Mouse (Mus musculus) G1E (cell line): ENCODE results near the gene Krt80. TPM values are rescaled to one million over a fixed set of nuclear protein-coding genes. Genes with fewer than 3 reads are reported as not detected.

Experiments used
- ATAC-seq: 2 replicates; pipeline ENCODE4 v1.8.0; 2016; ENCODE audit warnings: mild to moderate bottlenecking; ENCODE audit not compliant: insufficient number of reproducible peaks, poor library complexity, low FRiP score, severe bottlenecking; ENCODE audit errors: extremely low read depth
- DNase-seq: peaks from one replicate; pipeline ENCODE4 v3.0.0; 2012; ENCODE audit warnings: low spot score
- H3K27me3 ChIP-seq: 2 replicates; pipeline ENCODE4 v1.6.1; 2012; ENCODE audit warnings: mild to moderate bottlenecking, low read length, inconsistent platforms; ENCODE audit not compliant: insufficient read depth
- H3K36me3 ChIP-seq: replicated peaks from 2 replicates; pipeline ENCODE3; 2012; ENCODE audit warnings: mild to moderate bottlenecking, inconsistent platforms
- H3K4me1 ChIP-seq: 2 replicates; pipeline ENCODE4 v1.6.1; 2012; ENCODE audit warnings: low read depth, low read length, inconsistent platforms, mixed read lengths; ENCODE audit not compliant: insufficient read depth
- H3K4me3 ChIP-seq: 2 replicates; pipeline ENCODE4 v1.5.1; 2012; ENCODE audit warnings: low read depth, mild to moderate bottlenecking, inconsistent platforms, low read length, moderate library complexity, mixed read lengths
- H3K9me3 ChIP-seq: replicated peaks from 2 replicates; pipeline ENCODE4 v1.6.1; 2012; ENCODE audit warnings: inconsistent platforms
- CTCF ChIP-seq: IDR thresholded peaks from 2 replicates; pipeline ENCODE4 v1.5.1; 2012; ENCODE audit warnings: low read depth, low read length, inconsistent platforms, mixed read lengths
- GATA1 ChIP-seq: IDR thresholded peaks from 2 replicates; pipeline ENCODE4 v1.6.1; 2012; ENCODE audit warnings: borderline replicate concordance, low read length, inconsistent platforms, mixed read lengths
- GATA2 ChIP-seq: IDR thresholded peaks from 2 replicates; pipeline ENCODE4 v1.6.1; 2012; ENCODE audit warnings: low read depth, low read length, inconsistent platforms, borderline replicate concordance
- POLR2AphosphoS5 ChIP-seq: IDR thresholded peaks from 2 replicates; pipeline ENCODE4 v1.6.1; 2012; ENCODE audit warnings: low read depth, low read length, inconsistent platforms; ENCODE audit not compliant: insufficient replicate concordance
- TAL1 ChIP-seq: conservative IDR thresholded peaks from 2 replicates; pipeline ENCODE4 v1.6.1; 2012; ENCODE audit warnings: low read depth, low read length, inconsistent platforms, mixed read lengths
- polyA plus RNA-seq: library from polyadenylated mRNA; stranded (reverse); fragments of >175 nt; gene quantifications from 2 replicates; pipeline ENCODE4 v1.2.3, GENCODE M21; 2012
- total RNA-seq, 2 experiments: library from RNA; stranded (forward) in 1 of 2; stranded (reverse) in 1 of 2; fragments of 200-1000 nt in 1 of 2; fragments of >200 nt in 1 of 2; fragmentation: Nextera tagmentation in 1 of 2; gene quantifications; 2 replicates each; pipeline ENCODE4 v1.2.3; 2014 to 2017

The Krt80 gene
- total and polyA plus RNA-seq, 3 experiments: 0.11 TPM; not detected in 2

GRCm38 (mm10) chr15:101299480-101299960, 70.4 kb downstream of the Krt80 start:
- peaks cover 32% of the 10 kb centered on the region for H3K9me3 ChIP-seq
- ATAC-seq (no peak), DNase-seq (no peak)
- TF ChIP-seq GATA2 (no peak), CTCF (no peak), GATA1 (no peak), TAL1 (no peak), POLR2AphosphoS5 (no peak)
- H3K4me1 ChIP-seq: no peaks in the 10 kb centered on the region
- H3K27me3 ChIP-seq: no peaks in the 10 kb centered on the region; the same call in 1 of the 2 replicates
- no peaks in the 10 kb centered on the region for H3K36me3 ChIP-seq
- H3K4me3 ChIP-seq: no peak overlapping the region

- DNase-seq (no peak), ATAC-seq (no peak)
- TF ChIP-seq CTCF (no peak), POLR2AphosphoS5 (no peak), TAL1 (no peak), GATA2 (no peak), GATA1 (no peak)
- Histone ChIP-seq H3K36me3 (no peaks in the 10 kb centered on the region), H3K27me3 (no peaks in the 10 kb centered on the region; the same call in 1 of the 2 replicates), H3K9me3 (peaks cover 27% of the 10 kb centered on the region), H3K4me1 (no peaks in the 10 kb centered on the region), H3K4me3 (no peak overlapping the region)
These were observed 71.4 kb downstream of the Krt80 start for GRCm38 (mm10) chr15:101298550-101298949.

DNA sequence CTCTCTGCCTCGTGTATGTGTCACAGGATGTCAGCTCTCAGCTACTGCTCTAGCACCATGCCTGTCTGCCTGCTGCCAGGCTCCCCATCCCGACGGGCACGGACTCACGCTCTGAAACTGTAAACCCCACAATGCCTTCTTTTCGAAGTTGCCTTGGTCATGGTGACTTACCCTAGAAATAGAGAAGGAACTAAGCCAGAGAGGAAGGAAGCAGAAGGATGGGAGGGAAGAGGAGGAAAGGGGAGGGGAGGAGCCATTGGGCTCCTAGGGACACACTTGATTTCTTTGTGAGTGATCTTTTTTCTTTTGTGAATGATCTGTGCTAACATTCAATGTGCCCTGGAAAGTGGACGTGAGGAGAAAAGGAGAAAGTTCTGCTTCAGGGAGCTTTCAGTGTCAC, 72.0 kb downstream of the Krt80 start:
- no peak overlapping the region for H3K4me3 ChIP-seq
- no peaks in the 10 kb centered on the region for H3K4me1 ChIP-seq
- peaks cover 22% of the 10 kb centered on the region for H3K9me3 ChIP-seq
- TF ChIP-seq GATA1: no peak
- no peak for TF ChIP-seq CTCF
- no peak for TF ChIP-seq TAL1
- TF ChIP-seq GATA2: no peak
- no peak for TF ChIP-seq POLR2AphosphoS5
- no peaks in the 10 kb centered on the region; the same call in 1 of the 2 replicates for H3K27me3 ChIP-seq
- H3K36me3 ChIP-seq: peaks cover 4% of the 10 kb centered on the region
- no peak for DNase-seq
- no peak for ATAC-seq

Other genes with a start within 250 kb of the Krt80 start
- not detected in 2 replicates for gene Acvrl1, start 241.6 kb downstream of the Krt80 start, total RNA-seq (2014; fragmentation: Nextera tagmentation)
- gene Acvrl1, start 241.6 kb downstream of the Krt80 start, total RNA-seq (2017): 0.60 TPM in 1 of 2 replicates, not detected in the other
- gene Acvrl1, start 241.6 kb downstream of the Krt80 start, polyA plus RNA-seq: 0.02 TPM in 1 of 2 replicates, not detected in the other
- not detected in 2 replicates for gene Acvr1b, start 196.1 kb downstream of the Krt80 start, total RNA-seq (2014; fragmentation: Nextera tagmentation)
- under 0.01 and 0.12 TPM in 2 replicates for gene Acvr1b, start 196.1 kb downstream of the Krt80 start, total RNA-seq (2017)
- gene Acvr1b, start 196.1 kb downstream of the Krt80 start, polyA plus RNA-seq: not detected in 2 replicates
- not detected in 2 replicates for gene Grasp, start 146.0 kb downstream of the Krt80 start, total RNA-seq (2014; fragmentation: Nextera tagmentation)
- 0.16 TPM in 1 of 2 replicates, not detected in the other for gene Grasp, start 146.0 kb downstream of the Krt80 start, total RNA-seq (2017)
- gene Grasp, start 146.0 kb downstream of the Krt80 start, polyA plus RNA-seq: 0.04 and 0.09 TPM in 2 replicates
- not detected in 2 replicates for gene Nr4a1, start 115.9 kb downstream of the Krt80 start, total RNA-seq (2014; fragmentation: Nextera tagmentation)
- gene Nr4a1, start 115.9 kb downstream of the Krt80 start, total RNA-seq (2017): not detected in 2 replicates
- 0.04 TPM in 1 of 2 replicates, not detected in the other for gene Nr4a1, start 115.9 kb downstream of the Krt80 start, polyA plus RNA-seq
- 5.9 and 11.0 TPM in 2 replicates for gene Atg101, start 85.9 kb downstream of the Krt80 start, total RNA-seq (2014; fragmentation: Nextera tagmentation)
- gene Atg101, start 85.9 kb downstream of the Krt80 start, total RNA-seq (2017): 34.6 and 35.3 TPM in 2 replicates
- 42.5 and 55.1 TPM in 2 replicates for gene Atg101, start 85.9 kb downstream of the Krt80 start, polyA plus RNA-seq
- gene 6030408B16Rik, start 77.0 kb downstream of the Krt80 start, total RNA-seq (2014; fragmentation: Nextera tagmentation): not detected in 2 replicates
- gene 6030408B16Rik, start 77.0 kb downstream of the Krt80 start, total RNA-seq (2017): 0.12 TPM in 1 of 2 replicates, not detected in the other
- gene 6030408B16Rik, start 77.0 kb downstream of the Krt80 start, polyA plus RNA-seq: 0.09 TPM in 1 of 2 replicates, not detected in the other
- gene Krt7, start 40.9 kb upstream of the Krt80 start, total RNA-seq (2014; fragmentation: Nextera tagmentation): not detected in 2 replicates
- gene Krt7, start 40.9 kb upstream of the Krt80 start, total RNA-seq (2017): under 0.01 and 0.49 TPM in 2 replicates
- 0.11 and 0.13 TPM in 2 replicates for gene Krt7, start 40.9 kb upstream of the Krt80 start, polyA plus RNA-seq
- gene Krt87, start 68.6 kb upstream of the Krt80 start, total RNA-seq (2014; fragmentation: Nextera tagmentation): not detected in 2 replicates
- not detected in 2 replicates for gene Krt87, start 68.6 kb upstream of the Krt80 start, total RNA-seq (2017)
- not detected in 2 replicates for gene Krt87, start 68.6 kb upstream of the Krt80 start, polyA plus RNA-seq
- gene Krt88, start 77.6 kb upstream of the Krt80 start, total RNA-seq (2014; fragmentation: Nextera tagmentation): not detected in 2 replicates
- not detected in 2 replicates for gene Krt88, start 77.6 kb upstream of the Krt80 start, total RNA-seq (2017)
- gene Krt88, start 77.6 kb upstream of the Krt80 start, polyA plus RNA-seq: not detected in 2 replicates
- not detected in 2 replicates for gene Krt81, start 93.6 kb upstream of the Krt80 start, total RNA-seq (2014; fragmentation: Nextera tagmentation)
- gene Krt81, start 93.6 kb upstream of the Krt80 start, total RNA-seq (2017): not detected in 2 replicates
- gene Krt81, start 93.6 kb upstream of the Krt80 start, polyA plus RNA-seq: not detected in 2 replicates
- not detected in 2 replicates for gene Krt86, start 103.3 kb upstream of the Krt80 start, total RNA-seq (2014; fragmentation: Nextera tagmentation)
- 0.11 TPM in 1 of 2 replicates, not detected in the other for gene Krt86, start 103.3 kb upstream of the Krt80 start, total RNA-seq (2017)
- gene Krt86, start 103.3 kb upstream of the Krt80 start, polyA plus RNA-seq: not detected in 2 replicates
- not detected in 2 replicates for gene Krt83, start 121.3 kb upstream of the Krt80 start, total RNA-seq (2014; fragmentation: Nextera tagmentation)
- not detected in 2 replicates for gene Krt83, start 121.3 kb upstream of the Krt80 start, total RNA-seq (2017)
- not detected in 2 replicates for gene Krt83, start 121.3 kb upstream of the Krt80 start, polyA plus RNA-seq
- not detected in 2 replicates for gene Gm49425, start 147.1 kb upstream of the Krt80 start, total RNA-seq (2014; fragmentation: Nextera tagmentation)
- not detected in 2 replicates for gene Gm49425, start 147.1 kb upstream of the Krt80 start, total RNA-seq (2017)
- not detected in 2 replicates for gene Gm49425, start 147.1 kb upstream of the Krt80 start, polyA plus RNA-seq
- not detected in 2 replicates for gene Krt84, start 162.7 kb upstream of the Krt80 start, total RNA-seq (2014; fragmentation: Nextera tagmentation)
- gene Krt84, start 162.7 kb upstream of the Krt80 start, total RNA-seq (2017): 0.05 TPM in 1 of 2 replicates, not detected in the other
- not detected in 2 replicates for gene Krt84, start 162.7 kb upstream of the Krt80 start, polyA plus RNA-seq
- not detected in 2 replicates for gene Krt82, start 180.5 kb upstream of the Krt80 start, total RNA-seq (2014; fragmentation: Nextera tagmentation)
- gene Krt82, start 180.5 kb upstream of the Krt80 start, total RNA-seq (2017): not detected in 2 replicates
- gene Krt82, start 180.5 kb upstream of the Krt80 start, polyA plus RNA-seq: not detected in 2 replicates
- not detected in 2 replicates for gene Krt90, start 192.8 kb upstream of the Krt80 start, total RNA-seq (2014; fragmentation: Nextera tagmentation)
- gene Krt90, start 192.8 kb upstream of the Krt80 start, total RNA-seq (2017): not detected in 2 replicates
- gene Krt90, start 192.8 kb upstream of the Krt80 start, polyA plus RNA-seq: not detected in 2 replicates
- not detected in 2 replicates for gene Krt75, start 203.7 kb upstream of the Krt80 start, total RNA-seq (2014; fragmentation: Nextera tagmentation)
- 0.05 TPM in 1 of 2 replicates, not detected in the other for gene Krt75, start 203.7 kb upstream of the Krt80 start, total RNA-seq (2017)
- gene Krt75, start 203.7 kb upstream of the Krt80 start, polyA plus RNA-seq: not detected in 2 replicates